Mouse (Mus musculus) midbrain, embryonic 13.5 days (tissue): ENCODE measurements around the gene Ptafr. TPM values are rescaled to one million over a fixed set of nuclear protein-coding genes. Genes with fewer than 3 reads are reported as not detected.
"Not testable (repeated sequence)": the region's sequence is repeated elsewhere in the genome, so short reads cannot be mapped to it uniquely, and the experiment has no call there.

Experiments
- ATAC-seq: fragments of 200-750 bp; cut with Nextera tagmentation; 2 replicates; pipeline ENCODE4 v1.8.0; 2017; ENCODE audit warnings: mild to moderate bottlenecking, moderate TSS enrichment, moderate library complexity
- H3K27ac ChIP-seq: fragments of 300-500 bp; sonication (generic); 2 replicates; pipeline ENCODE4 v1.5.1; 2015; ENCODE audit warnings: inconsistent platforms, mild to moderate bottlenecking, moderate library complexity
- H3K27me3 ChIP-seq: fragments of 300-500 bp; sonication (generic); 2 replicates; pipeline ENCODE4 v1.6.1; 2015; ENCODE audit warnings: mild to moderate bottlenecking, inconsistent platforms
- H3K36me3 ChIP-seq: fragments of 300-500 bp; sonication (generic); 2 replicates; pipeline ENCODE4 v1.6.1; 2015; ENCODE audit warnings: mild to moderate bottlenecking, inconsistent platforms
- H3K4me1 ChIP-seq: fragments of 300-500 bp; sonication (generic); replicated peaks from 2 replicates; pipeline ENCODE4 v1.6.1; 2015; ENCODE audit warnings: inconsistent platforms
- H3K4me2 ChIP-seq: fragments of 300-500 bp; sonication (generic); replicated peaks from 2 replicates; pipeline ENCODE4 v1.6.1; 2015; ENCODE audit warnings: moderate library complexity, mild to moderate bottlenecking, inconsistent platforms
- H3K4me3 ChIP-seq: fragments of 300-500 bp; sonication (generic); replicated peaks from 2 replicates; pipeline ENCODE4 v1.5.1; 2015; ENCODE audit warnings: mild to moderate bottlenecking, inconsistent platforms
- H3K9ac ChIP-seq: fragments of 300-500 bp; sonication (generic); replicated peaks from 2 replicates; pipeline ENCODE4 v1.6.1; 2015; ENCODE audit warnings: mild to moderate bottlenecking, inconsistent platforms
- H3K9me3 ChIP-seq: fragments of 300-500 bp; sonication (generic); 2 replicates; pipeline ENCODE4 v1.6.1; 2016; ENCODE audit warnings: mild to moderate bottlenecking, inconsistent platforms
- WGBS: fragments of 180-500 bp; shearing (Covaris S2); methylation state at CpG from one replicate; pipeline ENCODE4 v1.1.7; 2015; 5-methylcytosine and 5-hydroxymethylcytosine counted together
- polyA plus RNA-seq: library from polyadenylated mRNA; unstranded; fragments of >200 nt; fragmentation: Nextera tagmentation; extraction: Ambion mirVana; gene quantifications from 2 replicates; pipeline ENCODE4 v1.2.1, GENCODE M21; 2015

Gene Ptafr
- polyA plus RNA-seq, 1 experiment from 2014 or later, result 0.51 TPM

- no peak for ATAC-seq
- no peak overlapping the region for H3K9ac ChIP-seq
- no peak overlapping the region for H3K4me2 ChIP-seq
- H3K4me1 ChIP-seq, result no peaks in the 10 kb centered on the region
- H3K36me3 ChIP-seq, result no peaks in the 10 kb centered on the region
- 93% methylated on average over 2 of the region's 2 CpGs for whole genome bisulfite sequencing
- H3K27ac ChIP-seq, result no peak overlapping the region
- no peaks in the 10 kb centered on the region for H3K27me3 ChIP-seq
- H3K4me3 ChIP-seq, result no peak overlapping the region
- no peaks in the 10 kb centered on the region for H3K9me3 ChIP-seq
Measured at GRCm38 (mm10) chr4:132598861-132599260, 35.0 kb downstream of the Ptafr start.

DNA sequence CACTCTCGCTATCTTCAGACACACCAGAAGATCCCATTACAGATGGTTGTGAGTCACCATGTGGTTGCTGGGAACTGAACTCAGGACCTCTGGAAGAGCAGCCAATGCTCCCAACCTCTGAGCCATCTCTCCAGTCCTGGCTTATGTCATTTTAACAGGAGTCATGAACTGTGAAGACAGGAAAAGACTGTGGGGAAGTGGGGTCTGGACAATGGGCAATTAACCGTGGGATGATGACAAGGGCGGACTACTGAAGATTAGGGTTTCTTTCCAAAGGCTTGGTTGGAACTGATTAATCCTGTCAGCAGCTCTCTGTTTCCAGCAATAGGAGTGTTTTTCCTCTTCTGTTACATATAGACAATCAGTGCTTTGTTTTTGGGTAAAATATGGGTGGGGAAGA is 35.9 kb downstream of the Ptafr start:
- H3K9me3 ChIP-seq, result no peaks in the 10 kb centered on the region
- H3K4me2 ChIP-seq, result no peak overlapping the region
- no peaks in the 10 kb centered on the region for H3K27me3 ChIP-seq
- 84% methylated on average over 3 of the region's 3 CpGs for WGBS
- H3K4me3 ChIP-seq, result no peak overlapping the region
- no peaks in the 10 kb centered on the region for H3K4me1 ChIP-seq
- H3K36me3 ChIP-seq, result no peaks in the 10 kb centered on the region
- no peak overlapping the region for H3K9ac ChIP-seq
- ATAC-seq, result no peak
- no peak overlapping the region for H3K27ac ChIP-seq

DNA sequence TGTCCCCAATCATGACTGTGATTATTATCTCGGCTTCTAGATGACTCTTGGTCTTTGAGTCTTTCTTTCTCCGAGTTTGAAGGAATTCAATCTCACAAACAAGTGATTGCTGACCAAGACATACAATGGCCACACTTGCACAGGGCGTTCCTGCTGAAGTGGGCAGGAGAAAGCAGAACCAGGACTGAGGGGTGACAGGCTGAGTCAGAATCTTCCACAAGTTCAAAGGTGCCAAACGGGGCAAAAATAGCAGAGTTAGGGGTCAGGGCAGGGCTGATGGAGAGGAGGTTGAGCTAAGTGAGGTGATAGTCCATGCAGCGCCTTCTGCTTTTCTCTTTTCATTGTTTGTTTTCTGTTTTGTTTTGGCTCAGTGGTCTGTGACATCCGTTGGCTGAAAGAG is 36.6 kb downstream of the Ptafr start:
- ATAC-seq, result no peak
- WGBS, result 75% methylated on average over 6 of the region's 6 CpGs
- Histone ChIP-seq H3K9ac (no peak overlapping the region), H3K27me3 (no peaks in the 10 kb centered on the region), H3K4me2 (no peak overlapping the region), H3K36me3 (no peaks in the 10 kb centered on the region), H3K4me3 (no peak overlapping the region), H3K27ac (no peak overlapping the region), H3K4me1 (no peaks in the 10 kb centered on the region), H3K9me3 (no peaks in the 10 kb centered on the region)

DNA sequence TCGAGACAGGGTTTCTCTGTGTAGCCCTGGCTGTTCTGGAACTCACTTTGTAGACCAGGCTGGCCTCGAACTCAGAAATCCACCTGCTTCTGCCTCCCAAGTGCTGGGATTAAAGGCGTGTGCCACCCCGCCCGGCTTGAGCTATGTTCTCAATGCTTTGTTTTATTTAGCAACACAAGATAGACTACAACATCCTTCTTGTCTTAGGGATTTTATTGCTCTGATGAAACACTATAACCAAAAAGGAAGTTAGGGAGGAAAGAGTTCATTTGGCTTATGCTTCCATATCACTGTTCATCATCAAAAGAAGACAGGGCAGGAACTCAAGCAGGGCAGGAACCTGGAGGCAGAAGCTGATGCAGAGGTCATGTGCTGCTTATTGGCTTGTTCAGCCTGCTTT is 37.4 kb downstream of the Ptafr start:
- not testable (repeated sequence) for H3K4me1 ChIP-seq, H3K27ac ChIP-seq, H3K4me2 ChIP-seq, H3K9ac ChIP-seq, H3K27me3 ChIP-seq, ATAC-seq, H3K36me3 ChIP-seq, H3K9me3 ChIP-seq, H3K4me3 ChIP-seq
- WGBS, result 94% methylated on average over 4 of the region's 5 CpGs

DNA sequence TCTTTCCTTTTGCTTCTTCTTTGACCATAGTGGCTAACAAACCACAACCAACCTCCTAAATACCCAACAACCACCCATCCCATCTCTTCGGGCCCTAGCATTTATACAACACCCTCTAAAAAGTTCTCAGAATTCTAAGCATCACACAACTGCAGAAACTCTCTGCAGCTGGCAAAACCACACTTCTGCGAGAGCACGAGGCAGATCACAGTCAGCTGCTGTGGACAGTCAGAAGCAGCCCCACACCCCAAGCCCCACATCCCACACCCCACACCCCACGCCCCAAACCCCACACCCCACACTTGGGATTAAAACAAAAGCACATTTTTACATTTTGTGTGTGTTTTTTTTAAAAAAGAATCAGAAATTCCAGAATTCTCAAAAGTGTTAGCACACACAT is 39.6 kb downstream of the Ptafr start:
- H3K4me1 ChIP-seq, result no peaks in the 10 kb centered on the region
- H3K4me3 ChIP-seq, result no peak overlapping the region
- H3K9ac ChIP-seq, result no peak overlapping the region
- H3K36me3 ChIP-seq, result no peaks in the 10 kb centered on the region
- no peaks in the 10 kb centered on the region for H3K27me3 ChIP-seq
- no peak overlapping the region for H3K4me2 ChIP-seq
- H3K9me3 ChIP-seq, result no peaks in the 10 kb centered on the region
- no peak for ATAC-seq
- H3K27ac ChIP-seq, result no peak overlapping the region
- WGBS, result 92% methylated on average over 4 of the region's 4 CpGs

- Histone ChIP-seq H3K9me3 (no peaks in the 10 kb centered on the region), H3K4me1 (no peaks in the 10 kb centered on the region), H3K27me3 (no peaks in the 10 kb centered on the region), H3K4me3 (no peak overlapping the region), H3K9ac (no peak overlapping the region), H3K4me2 (no peak overlapping the region), H3K36me3 (no peaks in the 10 kb centered on the region), H3K27ac (no peak overlapping the region)
- no peak for ATAC-seq
- 89% methylated on average over 5 of the region's 5 CpGs for WGBS
Measured at GRCm38 (mm10) chr4:132605816-132606215, 41.9 kb downstream of the Ptafr start.

GRCm38 (mm10) chr4:132608147-132608546 is 44.3 kb downstream of the Ptafr start:
- H3K27me3 ChIP-seq, result no peaks in the 10 kb centered on the region
- no peak overlapping the region for H3K4me3 ChIP-seq
- H3K36me3 ChIP-seq, result no peaks in the 10 kb centered on the region
- no peak for ATAC-seq
- H3K4me1 ChIP-seq, result no peaks in the 10 kb centered on the region
- H3K9ac ChIP-seq, result no peak overlapping the region
- H3K27ac ChIP-seq, result no peak overlapping the region
- H3K9me3 ChIP-seq, result no peaks in the 10 kb centered on the region
- WGBS, result 62% methylated on average over 4 of the region's 4 CpGs
- no peak overlapping the region for H3K4me2 ChIP-seq

DNA sequence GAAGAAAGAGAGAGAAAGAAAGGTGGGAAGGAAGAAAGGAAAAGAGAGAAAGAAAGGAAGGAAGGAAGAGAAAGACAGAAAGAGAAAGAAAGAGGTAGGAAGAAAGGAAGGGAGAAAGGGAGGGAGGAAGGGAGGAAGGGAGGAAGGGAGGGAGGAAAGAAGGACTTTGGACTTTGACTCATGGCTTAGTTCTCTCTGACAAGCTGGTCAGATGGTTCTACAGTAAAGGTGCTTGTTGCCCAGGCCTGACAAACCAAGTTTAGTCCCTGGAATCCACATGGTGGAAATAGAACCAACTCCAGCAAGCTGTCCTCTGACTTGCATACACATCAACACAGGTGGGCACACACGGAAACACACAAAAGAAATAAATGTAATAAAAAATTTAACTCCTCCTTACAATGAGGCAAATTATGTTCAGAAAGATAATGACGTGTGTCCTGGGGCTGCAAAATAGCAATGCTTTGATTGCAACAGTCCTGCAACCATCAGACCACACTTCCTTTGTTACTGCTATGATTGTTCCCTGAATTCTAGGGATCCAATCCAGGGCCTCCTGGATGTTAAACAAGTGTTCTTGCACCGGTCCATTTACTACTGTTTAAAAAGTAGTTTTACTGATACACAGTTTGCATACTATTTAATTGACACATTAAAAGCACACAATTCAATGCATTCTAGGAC is 46.6 kb downstream of the Ptafr start:
- WGBS, result 85% methylated on average over 3 of the region's 3 CpGs
- H3K27me3 ChIP-seq, result no peaks in the 10 kb centered on the region

DNA sequence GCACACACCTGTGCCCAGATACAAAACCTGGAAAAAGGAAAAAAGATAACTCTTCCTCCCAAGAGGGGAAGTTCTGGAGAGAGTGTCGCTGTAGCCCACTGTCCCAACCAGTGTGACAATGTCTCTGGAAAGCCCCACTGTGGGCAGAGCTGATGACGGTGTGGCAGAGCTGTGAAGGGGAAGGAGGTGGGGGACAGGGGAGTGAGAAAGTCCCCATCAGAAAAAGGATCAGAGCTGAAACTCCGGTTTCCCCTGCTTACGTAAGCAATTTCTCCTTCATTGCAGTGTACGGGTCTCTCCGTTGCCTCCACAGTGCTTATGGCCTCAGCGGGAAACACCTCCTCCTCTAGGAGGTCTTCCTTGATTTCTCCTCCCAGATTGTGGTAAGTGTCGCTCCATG is 47.5 kb downstream of the Ptafr start:
- no peak overlapping the region for H3K9ac ChIP-seq
- H3K4me1 ChIP-seq, result no peaks in the 10 kb centered on the region
- no peak overlapping the region for H3K4me3 ChIP-seq
- peaks cover 10% of the 10 kb centered on the region; the same call in 1 of the 2 replicates for H3K9me3 ChIP-seq
- WGBS, result 88% methylated on average over 8 of the region's 8 CpGs
- H3K36me3 ChIP-seq, result no peaks in the 10 kb centered on the region
- no peak overlapping the region for H3K27ac ChIP-seq
- ATAC-seq, result no peak
- no peaks in the 10 kb centered on the region for H3K27me3 ChIP-seq
- H3K4me2 ChIP-seq, result no peak overlapping the region

More for the DNA sequence above, 46.6 kb downstream of the Ptafr start:
- H3K36me3 ChIP-seq, result no peaks in the 10 kb centered on the region
- no peaks in the 10 kb centered on the region for H3K4me1 ChIP-seq
- peaks cover 10% of the 10 kb centered on the region; the same call in 1 of the 2 replicates for H3K9me3 ChIP-seq
- H3K9ac ChIP-seq, result no peak overlapping the region
- H3K4me2 ChIP-seq, result no peak overlapping the region
- no peak overlapping the region for H3K27ac ChIP-seq
- ATAC-seq, result no peak
- H3K4me3 ChIP-seq, result no peak overlapping the region

- no peak overlapping the region for H3K9ac ChIP-seq
- WGBS, result 89% methylated on average over 6 of the region's 6 CpGs
- no peak overlapping the region for H3K4me3 ChIP-seq
- H3K4me2 ChIP-seq, result no peak overlapping the region
- ATAC-seq, result no peak
- H3K36me3 ChIP-seq, result no peaks in the 10 kb centered on the region
- no peaks in the 10 kb centered on the region for H3K27me3 ChIP-seq
- peaks cover 10% of the 10 kb centered on the region; the same call in 1 of the 2 replicates for H3K9me3 ChIP-seq
- H3K27ac ChIP-seq, result no peak overlapping the region
- no peaks in the 10 kb centered on the region for H3K4me1 ChIP-seq
Measured at GRCm38 (mm10) chr4:132617873-132618272, 54.0 kb downstream of the Ptafr start.

DNA sequence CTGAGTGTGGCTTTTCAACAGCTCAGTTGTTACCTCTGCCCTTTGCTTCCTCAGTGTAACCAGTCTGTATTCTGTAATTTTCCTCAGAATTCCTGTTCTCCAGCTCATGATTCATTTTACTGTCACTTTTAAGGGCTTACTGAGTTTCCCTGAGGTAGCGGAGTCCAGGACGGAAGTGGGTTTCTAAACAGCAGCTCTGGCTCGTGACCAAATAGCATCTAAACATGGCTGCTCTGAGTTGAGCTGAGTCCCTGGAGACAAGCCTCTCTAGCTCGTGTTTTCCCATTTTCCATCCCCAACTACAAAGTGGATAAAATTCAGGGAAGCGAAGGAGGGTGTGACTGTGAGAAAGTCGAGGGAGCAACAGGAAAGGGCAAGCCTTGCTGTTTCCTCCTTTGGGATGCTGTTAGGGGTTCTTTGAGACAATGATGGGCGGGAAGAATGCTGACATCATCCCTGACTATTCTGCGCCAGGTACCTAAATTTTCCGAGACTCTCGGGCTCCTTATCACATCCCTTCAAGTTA is 55.0 kb downstream of the Ptafr start:
- no peaks in the 10 kb centered on the region for H3K4me1 ChIP-seq
- peaks cover 10% of the 10 kb centered on the region; the same call in 1 of the 2 replicates for H3K9me3 ChIP-seq
- no peak overlapping the region for H3K4me2 ChIP-seq
- no peaks in the 10 kb centered on the region for H3K27me3 ChIP-seq
- WGBS, result 88% methylated on average over 10 of the region's 10 CpGs
- no peaks in the 10 kb centered on the region for H3K36me3 ChIP-seq
- no peak overlapping the region for H3K27ac ChIP-seq
- H3K9ac ChIP-seq, result no peak overlapping the region
- ATAC-seq, result no peak
- H3K4me3 ChIP-seq, result no peak overlapping the region

DNA sequence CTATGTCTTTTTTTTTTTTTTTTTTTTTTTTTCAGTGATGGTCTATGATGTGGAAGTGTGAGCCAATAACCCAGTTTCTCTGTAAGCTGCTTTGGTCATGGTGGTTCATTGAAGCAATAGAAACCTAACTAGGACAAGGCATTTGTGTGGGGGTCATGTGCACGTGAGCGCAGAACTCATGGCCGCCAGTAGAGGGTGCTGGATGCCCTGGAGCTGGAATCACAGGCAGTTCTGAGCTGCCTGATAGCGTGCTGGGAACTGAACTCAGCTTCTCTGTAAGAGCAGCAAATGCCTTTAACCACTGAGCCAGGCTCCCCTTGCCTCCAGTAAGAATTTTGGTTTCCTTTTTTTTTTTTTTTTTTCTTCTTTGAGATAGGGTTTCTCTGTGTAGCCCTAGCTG is 56.3 kb downstream of the Ptafr start:
- Histone ChIP-seq H3K4me1 (no peaks in the 10 kb centered on the region), H3K4me3 (no peak overlapping the region), H3K9me3 (0 out of 2 replicates have a peak, but pooled peaks cover 3% of the 10 kb centered on the region), H3K4me2 (no peak overlapping the region), H3K27me3 (no peaks in the 10 kb centered on the region), H3K9ac (no peak overlapping the region), H3K36me3 (no peaks in the 10 kb centered on the region), H3K27ac (no peak overlapping the region)
- 90% methylated on average over 4 of the region's 4 CpGs for WGBS
- no peak for ATAC-seq
